Mouse (Mus musculus) Patski (cell line): ENCODE measurements around the gene Nxpe3. TPM values are rescaled to one million over a fixed set of nuclear protein-coding genes. Genes with fewer than 3 reads are reported as not detected.

Experiments used
- ATAC-seq: fragments of 100-300 bp; one replicate; pipeline ENCODE4 v1.8.0; 2021
- CTCF ChIA-PET: fragments of 350-600 bp; sonication (Branson Sonifier 250); formaldehyde crosslinking; loops from one replicate; lab custom pipeline; 2022; ENCODE audit warnings: inconsistent platforms; lab: Charles Lee
- POLR2A ChIA-PET: fragments of 350-600 bp; sonication (Branson Sonifier 250); formaldehyde crosslinking; loops from one replicate; lab custom pipeline; 2022; ENCODE audit warnings: antibody characterized with exemption, inconsistent platforms; lab: Charles Lee
- DNase-seq: peaks from one replicate; pipeline ENCODE4 v3.0.0-alpha.2; 2011; ENCODE audit warnings: low read depth, low spot score
- H3K27me3 ChIP-seq: fragments of 371-371 bp; one replicate; pipeline ENCODE4 v1.5.1; 2021
- CTCF ChIP-seq: fragments of 100-300 bp; IDR thresholded peaks from one replicate; pipeline ENCODE4 v1.5.1; 2021
- in situ Hi-C: fragments of 300-500 bp; cut with MboI; formaldehyde crosslinking; loops from 3 replicates; pipeline ENCODE4 v1.11.1; 2018; ENCODE audit warnings: low pct_unique_long_range_greater_than_20kb, mixed read lengths
- polyA plus RNA-seq: library from polyadenylated mRNA; unstranded; gene quantifications from one replicate; pipeline ENCODE4 v1.2.3, GENCODE M21; 2021

The Nxpe3 gene
- polyA plus RNA-seq, 1 experiment from 2014 or later = 3.5 TPM

DNA sequence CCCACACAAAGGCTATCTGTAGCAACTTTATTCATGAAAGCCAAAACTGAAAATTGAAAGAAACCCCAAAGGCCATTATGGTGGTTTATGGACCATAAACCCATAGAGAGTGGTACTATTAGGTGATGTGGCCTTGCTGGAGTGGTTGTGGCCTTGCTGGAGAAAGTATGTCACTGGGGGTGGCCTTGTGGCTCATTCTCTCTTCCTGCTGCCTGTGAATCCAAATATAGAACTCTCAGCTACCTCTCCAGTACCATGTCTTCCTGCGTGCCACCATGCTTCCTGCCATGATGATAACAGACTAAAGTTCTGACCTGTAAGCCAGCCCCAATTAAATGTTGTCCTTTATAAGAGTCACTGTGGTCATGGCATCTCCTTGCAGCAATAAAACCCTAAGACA, 90.3 kb downstream of the Nxpe3 start:
- in situ Hi-C loops = no loop called here
- CTCF ChIA-PET = no interaction called here

GRCm38 (mm10) chr16:55801629-55802028, 93.5 kb downstream of the Nxpe3 start:
- CTCF ChIA-PET = no interaction called here
- no peak for TF ChIP-seq CTCF
- in situ Hi-C loops = no loop called here
- POLR2A ChIA-PET = no interaction called here
- DNase-seq (no peak), ATAC-seq (no peak)
- no peaks in the 10 kb centered on the region for H3K27me3 ChIP-seq

More for the DNA sequence above, 90.3 kb downstream of the Nxpe3 start:
- TF ChIP-seq CTCF = no peak
- no peaks in the 10 kb centered on the region for H3K27me3 ChIP-seq
- DNase-seq (no peak), ATAC-seq (no peak)
- POLR2A ChIA-PET = interaction anchor here (0.6 kb wide), 1 partner anchor 872 kb away, joined by 3 read pairs; no protein-coding TSS in a partner anchor

DNA sequence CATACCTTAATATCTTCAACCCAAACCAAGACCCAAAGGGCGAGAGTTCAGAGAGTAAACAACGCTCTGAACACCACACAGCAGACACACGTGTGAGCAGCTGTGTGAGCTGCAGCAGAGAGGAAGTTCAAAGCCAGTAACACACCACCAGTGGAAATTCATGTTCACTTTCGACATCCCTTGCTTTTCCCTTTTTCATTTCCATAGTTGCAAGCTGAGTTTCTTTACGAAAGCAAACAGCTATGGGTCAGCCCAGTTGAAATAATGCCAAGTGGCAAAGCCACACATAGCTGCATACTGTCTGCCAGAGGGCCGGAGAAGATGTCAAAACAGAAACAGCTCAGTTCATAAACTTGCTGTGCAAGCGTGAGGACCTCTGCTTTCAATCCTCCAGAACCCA, 96.2 kb downstream of the Nxpe3 start:
- DNase-seq (no peak), ATAC-seq (no peak)
- H3K27me3 ChIP-seq = no peaks in the 10 kb centered on the region
- CTCF ChIA-PET = interaction anchor here (0.9 kb wide), 1 partner anchor 40 kb away, joined by 3 read pairs; the partner anchor contains the start of gene Nfkbiz
- POLR2A ChIA-PET = interaction anchor here (0.7 kb wide), 1 partner anchor 53 kb away, joined by 3 read pairs; no protein-coding TSS in a partner anchor
- in situ Hi-C loops = no loop called here
- TF ChIP-seq CTCF = no peak

GRCm38 (mm10) chr16:55790326-55790725, 104.8 kb downstream of the Nxpe3 start:
- ChIA-PET POLR2A (no interaction called here), CTCF (no interaction called here)
- TF ChIP-seq CTCF = no peak
- in situ Hi-C loops = no loop called here
- DNase-seq (no peak), ATAC-seq (no peak)
- no peaks in the 10 kb centered on the region for H3K27me3 ChIP-seq

Other genes starting within 250 kb of the Nxpe3 start
- 94.5 TPM for gene Nfkbiz, start 56.4 kb downstream of the Nxpe3 start, polyA plus RNA-seq
- 9.4 TPM for gene Cep97, start 39.6 kb upstream of the Nxpe3 start, polyA plus RNA-seq
- gene Rpl24, start 71.0 kb upstream of the Nxpe3 start, polyA plus RNA-seq = 905 TPM
- 13.6 TPM for gene Zbtb11, start 78.6 kb upstream of the Nxpe3 start, polyA plus RNA-seq
- 96.6 TPM for gene Pcnp, start 134.5 kb upstream of the Nxpe3 start, polyA plus RNA-seq
- 17.9 TPM for gene Trmt10c, start 142.5 kb upstream of the Nxpe3 start, polyA plus RNA-seq
- gene Senp7, start 153.1 kb upstream of the Nxpe3 start, polyA plus RNA-seq = 22.8 TPM